Mouse (Mus musculus) hindbrain, postnatal 0 days (tissue): ENCODE results near the gene Acvrl1. TPM values are rescaled to one million over a fixed set of nuclear protein-coding genes. Genes with fewer than 3 reads are reported as not detected.

Source experiments
- ATAC-seq: fragments of 200-750 bp; cut with Nextera tagmentation; 2 replicates; pipeline ENCODE4 v1.8.0; 2017; ENCODE audit warnings: mild to moderate bottlenecking, moderate TSS enrichment, moderate library complexity
- DNase-seq: peaks from one replicate; pipeline ENCODE4 v3.0.0-alpha.2; 2015; ENCODE audit warnings: low spot score
- H3K27ac ChIP-seq: fragments of 300-500 bp; sonication (generic); 2 replicates; pipeline ENCODE4 v1.5.1; 2014; ENCODE audit warnings: mild to moderate bottlenecking
- H3K27me3 ChIP-seq: fragments of 300-500 bp; sonication (generic); 2 replicates; pipeline ENCODE4 v1.6.1; 2014; ENCODE audit warnings: low read length, mixed read lengths; ENCODE audit not compliant: insufficient read depth
- H3K36me3 ChIP-seq: fragments of 300-500 bp; sonication (generic); 2 replicates; pipeline ENCODE4 v1.6.1; 2014; ENCODE audit warnings: low read length, mixed read lengths; ENCODE audit not compliant: insufficient read depth
- H3K4me1 ChIP-seq: fragments of 300-500 bp; sonication (generic); 2 replicates; pipeline ENCODE4 v1.6.1; 2014; ENCODE audit warnings: antibody characterized with exemption, low read length, mixed read lengths; ENCODE audit not compliant: insufficient read depth
- H3K4me2 ChIP-seq: fragments of 300-500 bp; sonication (generic); 2 replicates; pipeline ENCODE4 v1.6.1; 2014; ENCODE audit warnings: low read depth, mild to moderate bottlenecking, low read length, moderate library complexity, mixed read lengths
- H3K4me3 ChIP-seq: fragments of 300-500 bp; sonication (generic); 2 replicates; pipeline ENCODE4 v1.5.1; 2014; ENCODE audit warnings: low read length
- H3K9ac ChIP-seq: fragments of 300-500 bp; sonication (generic); replicated peaks from 2 replicates; pipeline ENCODE4 v1.6.1; 2014; ENCODE audit warnings: mild to moderate bottlenecking, low read length, moderate library complexity, mixed read lengths
- H3K9me3 ChIP-seq: fragments of 300-500 bp; sonication (generic); 2 replicates; pipeline ENCODE4 v1.6.1; 2016; ENCODE audit warnings: low read length, mixed read lengths
- CTCF ChIP-seq: IDR thresholded peaks from 2 replicates; pipeline ENCODE4 v1.5.1; 2016; ENCODE audit warnings: antibody characterized with exemption, control low read depth, low read depth
- WGBS: fragments of 180-500 bp; shearing (Covaris S2); extraction: QIAGEN DNeasy Blood & Tissue Kit; methylation state at CpG from one replicate; pipeline ENCODE4 v1.1.7; 2014; 5-methylcytosine and 5-hydroxymethylcytosine counted together
- polyA plus RNA-seq: library from polyadenylated mRNA; unstranded; fragments of >200 nt; fragmentation: Nextera tagmentation; extraction: Ambion mirVana; gene quantifications from 2 replicates; pipeline ENCODE4 v1.2.1, GENCODE M21; 2015
- total RNA-seq: library from RNA; depleted of rRNA; stranded (reverse); fragments of >200 nt; gene quantifications from 2 replicates; pipeline ENCODE4 v1.2.3, GENCODE M21; 2014; rRNA removed

Acvrl1 gene
- 16.8 and 21.6 TPM in 2 replicates for total RNA-seq
- 7.0 and 7.3 TPM in 2 replicates for polyA plus RNA-seq

DNA sequence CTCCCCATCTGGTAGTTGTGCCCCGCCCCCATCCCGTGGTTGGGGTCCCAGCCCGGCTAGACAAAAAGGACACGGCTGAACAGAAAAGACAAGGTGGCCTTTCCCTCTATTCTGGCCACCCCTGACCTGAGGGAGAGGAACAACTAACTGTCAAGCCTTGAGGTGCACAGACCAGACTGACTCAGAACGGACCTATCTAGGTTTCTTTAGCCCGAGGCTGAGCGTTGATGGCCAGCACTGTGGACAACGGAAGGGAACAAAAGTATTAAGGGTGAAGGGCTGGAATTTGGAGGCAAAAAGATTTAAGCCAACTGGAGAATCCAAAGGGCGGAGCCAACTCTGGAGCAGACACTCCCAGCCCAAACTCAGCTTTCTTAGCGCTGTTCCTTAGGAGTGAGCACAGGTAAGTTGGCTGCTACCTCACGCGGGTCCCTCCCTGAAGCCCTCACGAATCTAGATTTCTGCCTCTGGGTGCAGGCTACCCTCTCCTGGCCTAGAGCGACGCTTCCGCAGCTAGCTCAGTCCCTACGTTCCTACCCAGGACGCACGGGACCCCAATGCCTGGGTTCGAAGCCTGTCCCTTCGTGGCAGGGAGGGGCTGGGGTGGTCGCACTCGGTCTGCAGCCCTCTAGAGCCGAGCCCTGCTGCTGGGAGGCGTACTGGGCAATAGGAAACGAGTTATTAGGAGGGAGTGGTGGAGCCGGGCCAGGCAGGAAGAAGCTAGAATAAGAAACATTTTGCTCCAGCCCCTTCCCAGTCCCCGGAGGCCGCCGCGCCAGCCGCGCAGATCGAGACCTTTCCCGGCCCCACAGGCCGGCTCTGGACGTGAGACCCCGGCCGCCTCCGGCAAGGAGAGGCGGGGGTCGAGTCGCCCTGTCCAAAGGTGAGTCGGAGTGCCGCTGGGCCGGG, at the start of gene Acvrl1:
Acvrl1 (plus strand) TSS at position 342 of the 909 bp plus-strand sequence.
- no peak for TF ChIP-seq CTCF
- peaks cover 4% of the 10 kb centered on the region for H3K4me1 ChIP-seq
- peak within 1 kb of the TSS; percentile 28 for H3K4me3 ChIP-seq
- DNase-seq: no peak
- H3K9me3 ChIP-seq: no peaks in the 10 kb centered on the region
- no peak for ATAC-seq
- H3K36me3 ChIP-seq: no peaks in the 10 kb centered on the region
- 7% methylated on average over 46 of the region's 46 CpGs for WGBS
- H3K27ac ChIP-seq: no peak within 1 kb of the TSS
- H3K9ac ChIP-seq: no peak within 1 kb of the TSS
- H3K4me2 ChIP-seq: peak within 1 kb of the TSS; percentile 57
- peaks cover 8% of the 10 kb centered on the region for H3K27me3 ChIP-seq

GRCm38 (mm10) chr15:101078731-101079156, 49.6 kb upstream of the Acvrl1 start:
- Histone ChIP-seq H3K27me3 (no peaks in the 10 kb centered on the region), H3K9me3 (no peaks in the 10 kb centered on the region), H3K9ac (peak overlapping the region; percentile 70), H3K4me2 (peak overlapping the region; percentile 74), H3K4me1 (peaks cover 15% of the 10 kb centered on the region), H3K27ac (peak overlapping the region; percentile 79; the same call in 1 of the 2 replicates), H3K4me3 (peak overlapping the region; percentile 65), H3K36me3 (no peaks in the 10 kb centered on the region)
- peak; percentile 31 for TF ChIP-seq CTCF
- WGBS: 2% methylated on average over 30 of the region's 30 CpGs
- peak; percentile 60 for DNase-seq
- ATAC-seq: peak; percentile 53

- no peak for TF ChIP-seq CTCF
- no peak for ATAC-seq
These were observed 48.2 kb upstream of the Acvrl1 start for GRCm38 (mm10) chr15:101080031-101080520.

DNA sequence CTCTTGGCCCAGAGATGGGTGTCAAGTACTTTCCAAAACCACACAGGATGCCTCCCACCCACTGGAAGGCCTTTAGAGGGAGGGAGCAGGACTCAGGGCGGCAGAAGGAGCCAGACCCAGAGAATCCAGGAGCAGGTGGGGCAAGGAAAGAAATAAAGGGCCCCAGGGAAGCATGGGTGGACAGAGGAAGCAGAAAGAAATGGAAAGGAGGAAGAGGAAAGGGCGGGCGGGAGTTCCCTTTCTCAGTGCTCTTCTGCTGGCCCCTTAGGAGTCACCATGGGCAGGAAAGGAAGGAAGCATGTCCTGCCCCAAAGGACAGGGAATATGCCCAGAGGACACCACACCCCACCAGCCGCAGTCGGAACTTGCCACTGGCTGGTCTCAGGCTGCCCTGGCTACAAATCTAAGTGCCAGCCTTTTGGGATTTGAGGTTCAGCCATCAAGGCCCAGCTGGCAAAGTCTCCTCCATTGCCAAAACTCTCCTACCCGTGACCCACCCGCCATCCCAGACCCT, 47.2 kb upstream of the Acvrl1 start:
- no peaks in the 10 kb centered on the region for H3K27me3 ChIP-seq
- no peak overlapping the region for H3K9ac ChIP-seq
- TF ChIP-seq CTCF: no peak
- H3K4me2 ChIP-seq: no peak overlapping the region
- H3K36me3 ChIP-seq: no peaks in the 10 kb centered on the region
- no peak overlapping the region for H3K27ac ChIP-seq
- peaks cover 8% of the 10 kb centered on the region for H3K4me1 ChIP-seq
- H3K4me3 ChIP-seq: no peak overlapping the region
- DNase-seq (no peak), ATAC-seq (no peak)
- WGBS: 71% methylated on average over 7 of the region's 7 CpGs
- no peaks in the 10 kb centered on the region for H3K9me3 ChIP-seq

More at GRCm38 (mm10) chr15:101080031-101080520, 48.2 kb upstream of the Acvrl1 start:
- Histone ChIP-seq H3K27ac (no peak overlapping the region), H3K4me3 (no peak overlapping the region), H3K4me1 (peaks cover 15% of the 10 kb centered on the region), H3K4me2 (no peak overlapping the region), H3K36me3 (no peaks in the 10 kb centered on the region), H3K27me3 (no peaks in the 10 kb centered on the region), H3K9ac (no peak overlapping the region), H3K9me3 (no peaks in the 10 kb centered on the region)
- DNase-seq: no peak
- WGBS: 78% methylated on average over 9 of the region's 9 CpGs

GRCm38 (mm10) chr15:101082236-101082635, 46.1 kb upstream of the Acvrl1 start:
- 70% methylated on average over 4 of the region's 4 CpGs for WGBS
- H3K4me1 ChIP-seq: no peaks in the 10 kb centered on the region; the same call in 1 of the 2 replicates
- no peaks in the 10 kb centered on the region for H3K36me3 ChIP-seq
- no peak overlapping the region for H3K4me2 ChIP-seq
- no peaks in the 10 kb centered on the region for H3K27me3 ChIP-seq
- DNase-seq (no peak), ATAC-seq (no peak)
- H3K27ac ChIP-seq: no peak overlapping the region
- no peak overlapping the region for H3K9ac ChIP-seq
- H3K9me3 ChIP-seq: no peaks in the 10 kb centered on the region
- no peak for TF ChIP-seq CTCF
- no peak overlapping the region for H3K4me3 ChIP-seq

- no peaks in the 10 kb centered on the region for H3K4me1 ChIP-seq
- no peaks in the 10 kb centered on the region for H3K9me3 ChIP-seq
- no peak overlapping the region for H3K9ac ChIP-seq
- no peak overlapping the region for H3K4me2 ChIP-seq
- no peaks in the 10 kb centered on the region for H3K36me3 ChIP-seq
- ATAC-seq (no peak), DNase-seq (no peak)
- 89% methylated on average over 10 of the region's 10 CpGs for WGBS
- H3K27me3 ChIP-seq: no peaks in the 10 kb centered on the region
- H3K4me3 ChIP-seq: no peak overlapping the region
- no peak overlapping the region for H3K27ac ChIP-seq
- TF ChIP-seq CTCF: no peak
These were observed 43.8 kb upstream of the Acvrl1 start for GRCm38 (mm10) chr15:101084499-101084898.

- DNase-seq (no peak), ATAC-seq (no peak)
- Histone ChIP-seq H3K36me3 (no peaks in the 10 kb centered on the region), H3K27ac (no peak overlapping the region), H3K4me3 (no peak overlapping the region), H3K4me1 (no peaks in the 10 kb centered on the region), H3K9ac (no peak overlapping the region), H3K9me3 (no peaks in the 10 kb centered on the region), H3K27me3 (no peaks in the 10 kb centered on the region), H3K4me2 (no peak overlapping the region)
- no peak for TF ChIP-seq CTCF
- 61% methylated on average over 9 of the region's 9 CpGs for WGBS
These were observed 41.9 kb upstream of the Acvrl1 start for GRCm38 (mm10) chr15:101086451-101086850.
